Mouse (Mus musculus) MEL (cell line): ENCODE data around the gene Dpm1.

Experiments
- CTCF ChIP-seq, 3 experiments: IDR thresholded peaks in 2 of 3; conservative IDR thresholded peaks in 1 of 3; 2 replicates each; pipeline ENCODE4 v1.5.1; 2011 to 2012; ENCODE audit warnings: low read length in 3 of 3, low read depth in 2 of 3, mild to moderate bottlenecking in 2 of 3, improper control_type of control experiment in 1 of 3, inconsistent platforms in 1 of 3, mixed read lengths in 1 of 3, moderate library complexity in 1 of 3; ENCODE audit not compliant: control insufficient read depth in 1 of 3, insufficient read depth in 1 of 3, poor library complexity in 1 of 3, severe bottlenecking in 1 of 3
- TCF12 ChIP-seq: IDR thresholded peaks from 2 replicates; pipeline ENCODE4 v1.6.1; 2014; ENCODE audit warnings: low read depth, mild to moderate bottlenecking, inconsistent platforms, low read length, improper control_type of control experiment, moderate library complexity

- TF ChIP-seq TCF12 = peak; percentile 54; the same call in 1 of the 2 replicates
- TF ChIP-seq CTCF (IDR thresholded peaks at IDR 0.05 in 2 of 3, conservative IDR thresholded peaks at IDR 0.05 in 1 of 3; ENCODE audit: control insufficient read depth in 1 of 3, insufficient read depth in 1 of 3, low read depth in 2 of 3, low read length in 3 of 3, poor library complexity in 1 of 3, severe bottlenecking in 1 of 3) = 0 out of 6 replicates have a peak, but pooled peaks of 1 of the 3 experiments have one; percentile 5
Observed at GRCm38 (mm10) chr2:168230026-168230728, at the start of gene Dpm1, which contains the start of the genes Gm20716 and Mocs3.
